Mouse (Mus musculus): ENCODE data around the gene Heatr6.

Heatr6 gene

DNA sequence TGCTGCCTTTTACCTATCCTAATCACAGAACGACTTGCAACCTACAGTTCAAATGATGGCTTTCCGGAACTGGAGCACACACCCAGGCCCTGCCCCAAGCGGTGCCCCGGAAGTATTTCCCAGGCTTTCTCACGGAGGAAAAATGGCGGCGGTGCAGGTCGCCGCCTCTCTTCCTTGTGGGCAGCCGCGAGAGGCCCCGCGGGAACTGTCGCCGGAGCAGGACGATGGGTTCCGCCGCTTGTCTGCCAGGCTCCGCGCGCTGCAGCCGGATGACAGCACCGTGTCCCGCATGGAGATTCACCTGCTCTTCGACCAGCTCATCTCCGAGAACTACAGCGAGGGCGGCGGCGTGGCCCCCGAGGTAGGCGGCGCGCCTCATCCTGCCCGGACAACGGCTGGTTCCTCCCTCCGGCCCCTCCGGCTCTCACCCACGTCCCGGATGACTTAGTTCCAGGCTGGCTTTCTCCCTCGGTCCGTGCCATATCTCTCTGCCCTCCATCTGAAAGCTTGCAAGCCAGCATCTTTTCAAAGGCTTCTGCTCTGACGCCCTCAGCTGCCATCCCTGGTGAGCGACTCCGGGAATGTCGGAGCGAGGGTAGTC lies at the start of gene Heatr6:
TSS of gene Heatr6 (plus strand) at position 116 of the 601 bp plus-strand sequence.
- DNase-seq (ENCODE audit: low read depth, low spot score): peak; percentile 91

DNA sequence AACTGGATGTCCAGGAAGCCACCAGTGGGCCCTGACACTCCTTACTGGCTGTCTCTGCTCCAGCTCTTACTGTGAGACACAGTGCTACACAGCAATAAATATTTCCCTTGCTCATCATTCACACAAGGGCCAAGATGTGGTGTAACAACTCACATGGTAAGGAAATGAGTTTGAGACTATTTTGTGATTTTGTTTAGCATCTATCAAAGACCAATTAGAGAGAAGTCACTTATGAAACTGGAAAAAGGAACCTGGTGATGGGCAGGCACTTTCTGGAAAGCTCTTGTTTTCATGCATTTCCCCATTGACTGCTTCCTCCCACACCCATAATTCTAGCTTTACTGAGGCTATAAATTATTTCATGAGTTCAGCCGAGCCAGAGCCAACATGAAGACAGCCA lies 49.8 kb upstream of the Heatr6 start, which contains the start of gene Wfdc17:
TSS of gene Wfdc17 (plus strand) at position 287 of the 400 bp plus-strand sequence.
- DNase-seq (ENCODE audit: low read depth, low spot score): peak; percentile 0

DNA sequence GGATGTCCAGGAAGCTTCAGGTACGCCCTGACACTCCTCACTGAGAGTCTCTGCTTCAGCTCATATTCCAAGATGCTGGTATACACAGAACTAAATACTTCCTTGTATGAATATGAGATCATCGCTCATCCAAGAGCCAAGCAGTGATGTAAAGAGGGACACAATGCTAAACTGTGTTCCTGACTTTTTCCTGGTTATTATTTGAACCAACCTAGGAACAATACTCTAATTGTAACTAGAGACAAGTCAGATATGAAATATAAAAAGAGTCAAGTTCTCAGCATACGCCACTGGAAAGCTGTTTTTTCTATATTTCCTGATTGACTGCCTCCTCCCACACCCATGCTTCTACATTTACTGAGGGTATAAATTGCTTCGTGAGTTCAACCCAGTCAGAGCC lies 44.8 kb upstream of the Heatr6 start, which contains the start of gene Wfdc18:
TSS of gene Wfdc18 (plus strand) at position 301 of the 400 bp plus-strand sequence.
- no peak for DNase-seq (ENCODE audit: low read depth, low spot score)

DNA sequence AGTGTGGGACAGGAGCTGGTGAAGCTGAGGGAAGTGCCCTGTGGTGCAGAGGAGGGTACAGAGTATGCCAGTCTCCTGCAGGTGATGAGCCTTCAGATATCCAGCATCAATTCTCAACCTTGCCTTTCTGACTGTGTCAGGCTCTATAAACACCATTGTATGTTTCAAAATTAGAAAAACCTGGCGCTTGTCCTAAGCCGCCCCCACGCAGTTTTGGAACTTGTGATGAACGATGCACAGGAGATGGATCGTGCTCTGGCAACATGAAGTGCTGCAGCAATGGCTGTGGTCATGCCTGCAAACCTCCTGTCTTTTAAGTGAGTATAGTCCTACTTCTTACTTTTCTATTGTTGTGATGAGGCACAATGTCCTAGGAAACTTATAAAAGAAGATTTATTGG lies 43.8 kb upstream of the Heatr6 start:
- DNase-seq (ENCODE audit: low read depth, low spot score): no peak

DNA sequence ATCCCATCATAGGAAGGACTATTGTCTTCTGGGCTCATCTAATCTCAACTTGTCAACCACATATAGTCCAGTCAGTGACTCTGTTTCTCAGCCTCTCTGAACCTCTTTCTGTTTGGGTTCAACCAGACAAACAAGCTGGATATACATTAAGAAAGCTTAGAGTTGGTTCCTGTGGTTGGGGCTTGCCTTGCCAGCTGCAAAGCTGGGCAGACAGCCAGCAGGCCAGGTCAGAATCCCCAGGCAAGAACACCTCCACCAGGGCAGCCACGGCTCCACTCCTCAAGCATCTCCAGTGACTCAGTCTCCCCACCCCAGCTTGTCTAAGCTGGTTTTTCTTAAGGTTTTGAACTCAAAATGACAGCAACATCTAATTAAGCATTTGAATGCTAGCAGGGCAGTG lies 40.8 kb upstream of the Heatr6 start:
- DNase-seq (ENCODE audit: low read depth, low spot score): no peak

DNA sequence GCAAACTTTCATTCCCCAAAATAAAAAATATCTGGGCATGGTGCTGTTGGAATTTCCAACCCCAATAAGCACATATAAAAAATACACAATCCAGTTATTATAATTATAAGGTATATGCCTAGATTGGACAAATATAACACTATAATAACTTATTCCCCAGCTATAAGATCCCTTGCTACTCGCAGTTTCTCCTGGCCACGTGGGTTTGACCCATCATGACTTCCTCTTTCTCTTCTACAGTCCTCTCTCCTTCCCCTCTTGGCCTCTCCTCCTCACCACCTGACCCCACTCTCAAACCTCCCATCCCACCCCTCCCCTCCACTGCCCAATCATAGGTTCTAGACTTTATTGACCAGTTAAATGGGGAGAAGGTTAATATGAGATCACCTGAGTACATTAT lies 39.6 kb upstream of the Heatr6 start:
- DNase-seq (ENCODE audit: low read depth, low spot score): no peak

DNA sequence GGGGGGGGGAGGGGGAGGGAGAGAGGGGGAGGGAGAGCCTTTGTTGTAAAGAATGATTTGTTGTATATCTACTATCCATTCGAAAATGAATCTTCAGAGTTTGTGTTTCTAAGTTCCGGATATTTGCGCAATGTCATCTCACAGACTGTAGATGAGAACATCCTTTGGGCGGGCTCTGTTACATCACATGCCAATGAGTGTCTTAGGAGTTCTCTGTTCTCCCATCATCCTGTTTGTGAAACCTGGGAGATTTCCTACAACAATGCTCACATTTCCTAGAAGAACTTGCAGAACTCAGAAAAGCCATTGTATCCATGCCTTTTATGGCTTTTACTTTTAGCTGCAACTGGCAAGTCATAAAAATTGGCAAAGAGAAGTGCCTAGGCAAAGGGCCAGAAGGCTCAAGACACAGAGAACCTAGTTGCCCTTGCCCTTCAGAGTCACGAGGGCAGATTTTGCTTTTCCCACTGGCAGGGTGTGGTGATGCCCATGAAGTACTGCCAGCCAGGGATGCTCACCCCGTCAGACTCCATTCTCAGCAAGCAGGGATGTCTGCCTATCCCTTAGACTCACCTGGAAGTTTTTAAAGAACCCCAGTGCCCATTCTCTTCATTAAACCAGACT lies 36.3 kb upstream of the Heatr6 start:
- DNase-seq (ENCODE audit: low read depth, low spot score): no peak

DNA sequence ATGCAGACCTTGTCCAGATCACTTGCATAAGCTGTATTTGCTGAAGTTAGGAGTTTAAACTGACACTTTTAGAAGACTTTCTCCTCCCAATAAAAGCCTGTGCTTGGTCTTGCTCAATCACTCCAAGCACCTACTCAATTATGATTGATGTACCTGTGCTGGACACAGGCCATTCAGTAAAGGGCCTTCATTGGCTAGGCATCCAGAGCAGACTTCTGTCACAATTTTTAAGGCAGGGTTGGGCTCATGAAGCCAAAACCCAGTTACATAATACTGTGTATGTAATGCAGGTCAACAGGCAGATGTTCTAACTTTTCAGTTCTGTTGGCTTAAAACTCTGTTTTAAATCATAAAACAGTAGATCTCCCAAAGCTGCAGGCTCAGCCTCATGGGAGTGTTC lies 32.7 kb upstream of the Heatr6 start:
- DNase-seq (ENCODE audit: low read depth, low spot score): no peak

DNA sequence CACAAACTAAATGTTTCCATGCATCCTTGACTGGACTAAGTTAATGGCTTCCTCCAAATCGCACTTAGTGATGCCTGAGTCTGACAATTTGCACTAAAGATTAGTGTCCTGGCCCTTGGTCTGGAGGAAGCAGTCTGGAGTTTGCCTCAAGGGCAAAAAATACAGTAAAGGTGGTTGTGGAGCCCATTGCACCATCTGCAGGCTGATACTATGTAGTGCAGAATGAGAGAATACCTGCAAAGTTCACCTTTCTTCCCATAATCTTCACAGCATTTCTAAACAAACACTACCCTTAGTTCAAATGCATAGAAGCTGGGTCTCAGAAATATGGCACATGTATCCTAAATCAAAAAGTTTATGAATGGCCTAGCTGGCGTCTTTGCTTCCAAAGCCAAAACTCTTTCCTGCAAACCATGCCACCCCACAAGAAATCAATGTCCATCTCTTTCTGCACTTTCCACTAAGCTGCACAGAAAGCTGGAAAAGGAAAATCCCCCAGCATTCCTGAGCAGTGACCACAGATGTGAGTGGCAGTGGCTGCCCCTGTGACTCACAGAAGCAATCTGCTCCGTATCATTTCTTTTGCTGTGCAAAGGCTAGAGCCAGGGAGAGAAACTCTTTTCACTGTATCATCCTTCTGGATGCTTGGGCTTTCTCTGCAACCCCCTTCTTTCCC lies 24.6 kb upstream of the Heatr6 start:
- peak; percentile 32 for DNase-seq (ENCODE audit: low read depth, low spot score)

DNA sequence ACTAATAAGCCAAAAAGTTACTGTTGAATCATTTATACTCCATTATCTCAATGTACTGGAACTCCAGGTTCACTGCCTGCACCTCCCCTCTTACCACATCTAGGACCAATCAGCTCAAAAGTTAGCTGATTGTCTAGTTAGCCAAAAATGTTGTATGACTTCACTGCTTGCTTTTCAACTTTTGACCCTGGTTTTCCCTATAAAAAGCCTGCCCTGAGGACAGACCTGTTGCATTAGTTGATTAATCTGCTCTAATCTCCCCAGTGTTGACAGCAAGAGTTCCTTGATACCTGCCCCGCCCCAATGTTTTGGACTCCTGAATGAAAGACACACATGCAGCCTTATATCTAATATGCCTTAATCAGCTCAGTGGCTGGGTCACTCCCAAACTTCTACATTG lies 22.4 kb upstream of the Heatr6 start:
- DNase-seq (ENCODE audit: low read depth, low spot score): no peak

DNA sequence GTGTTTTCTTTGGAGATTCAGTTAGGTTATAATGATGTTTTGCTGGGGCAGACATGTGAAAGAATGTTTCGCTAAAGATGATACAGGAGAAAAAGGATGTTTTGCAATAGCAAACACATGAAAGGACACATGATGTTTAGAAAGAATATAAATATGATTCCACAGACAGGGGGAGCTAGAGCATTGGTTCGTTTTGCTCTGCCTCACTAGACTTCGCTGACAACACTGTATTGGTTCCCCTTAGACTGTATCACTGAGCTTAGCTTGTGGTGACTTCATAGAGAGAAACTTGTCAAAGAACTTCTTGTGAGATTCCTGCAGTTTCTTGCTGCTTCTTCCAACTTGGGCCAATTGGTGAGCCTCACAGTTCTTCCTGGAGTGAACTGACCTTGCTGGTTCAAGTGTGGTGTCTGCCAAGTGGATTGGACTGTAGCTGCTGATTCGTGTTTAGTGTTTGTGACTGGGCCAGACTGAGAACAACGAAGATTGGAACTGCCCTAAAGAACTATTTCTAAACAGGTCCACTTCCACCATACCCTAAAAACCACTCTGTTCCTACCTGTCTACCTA lies 20.3 kb upstream of the Heatr6 start:
- DNase-seq (ENCODE audit: low read depth, low spot score): no peak

DNA sequence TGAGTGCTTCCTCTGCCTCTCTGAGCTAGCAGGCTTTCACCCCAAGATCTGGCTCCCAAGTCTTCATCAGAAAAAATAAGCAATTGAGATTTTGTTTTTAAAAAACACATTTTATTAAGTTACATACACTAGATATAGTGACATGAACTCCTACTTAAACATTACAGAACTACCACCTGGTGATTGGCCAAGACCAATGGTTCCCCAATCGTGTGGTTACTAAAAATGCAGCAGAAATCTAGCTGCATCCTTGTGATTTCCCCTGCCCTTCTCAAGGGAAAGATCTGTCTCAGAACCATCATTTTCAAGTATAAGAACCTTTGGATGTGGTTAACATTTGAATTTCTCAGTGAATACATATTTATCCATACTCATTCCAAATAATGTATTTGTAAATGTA lies 19.3 kb upstream of the Heatr6 start:
- no peak for DNase-seq (ENCODE audit: low read depth, low spot score)

DNA sequence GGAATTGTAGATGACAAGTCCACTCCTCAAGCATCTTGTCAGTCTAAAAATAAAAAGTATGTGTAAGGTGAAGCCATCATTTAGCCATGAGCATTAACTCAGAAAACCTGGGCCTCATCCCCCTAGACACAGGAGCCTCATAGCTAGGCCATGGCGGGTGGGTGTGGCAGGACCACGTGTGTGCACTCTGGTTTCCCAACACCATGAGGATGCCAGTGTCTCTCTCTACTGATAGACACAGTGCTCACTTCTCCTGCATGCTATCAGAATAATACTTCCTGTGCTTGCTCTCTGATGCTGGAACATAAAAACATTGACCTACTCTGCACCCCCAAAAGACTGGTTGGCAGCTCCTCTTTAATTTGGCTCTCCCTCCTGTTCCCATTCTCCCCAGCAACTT lies 17.6 kb upstream of the Heatr6 start:
- no peak for DNase-seq (ENCODE audit: low read depth, low spot score)

DNA sequence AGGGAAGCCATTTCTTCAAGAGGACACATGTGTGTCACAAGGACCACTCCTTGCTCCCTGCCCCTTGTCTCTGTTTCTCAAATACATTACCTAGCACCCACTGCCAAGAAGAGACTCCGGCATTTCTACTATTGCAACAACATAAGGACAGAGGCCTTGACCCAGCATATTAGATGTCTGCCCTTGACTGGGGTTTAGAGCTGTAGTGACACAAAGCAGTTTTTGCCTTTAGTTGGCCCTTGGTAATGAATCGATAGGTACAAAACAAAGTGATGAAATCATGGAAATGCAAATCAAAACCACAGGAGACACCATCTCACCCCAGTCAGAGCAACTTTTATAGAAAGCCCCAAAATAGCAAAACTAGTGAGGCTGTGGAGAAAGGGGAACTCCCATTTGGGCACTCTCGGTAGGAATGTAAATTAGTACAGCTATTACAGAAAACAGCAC lies 16.4 kb upstream of the Heatr6 start:
- DNase-seq (ENCODE audit: low read depth, low spot score): no peak

DNA sequence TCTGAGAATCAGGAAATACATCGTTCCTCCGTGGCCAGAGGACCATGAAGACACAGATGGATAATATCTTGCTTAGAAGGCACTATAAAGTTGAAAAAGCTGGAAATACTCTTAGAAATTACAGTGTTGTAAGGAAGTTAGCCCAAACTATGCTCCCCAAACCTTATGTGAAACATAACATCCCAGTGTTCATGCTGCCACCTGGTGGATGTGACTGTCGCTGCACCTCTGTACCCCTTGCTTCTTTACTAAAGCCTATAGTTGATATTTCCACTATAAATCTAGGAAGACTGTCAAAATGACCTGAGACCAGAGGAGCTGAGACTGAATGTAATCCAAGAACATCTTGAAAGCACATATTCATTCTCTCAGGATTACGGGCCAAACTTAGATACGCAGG lies 14.3 kb upstream of the Heatr6 start:
- peak; percentile 49 for DNase-seq (ENCODE audit: low read depth, low spot score)

DNA sequence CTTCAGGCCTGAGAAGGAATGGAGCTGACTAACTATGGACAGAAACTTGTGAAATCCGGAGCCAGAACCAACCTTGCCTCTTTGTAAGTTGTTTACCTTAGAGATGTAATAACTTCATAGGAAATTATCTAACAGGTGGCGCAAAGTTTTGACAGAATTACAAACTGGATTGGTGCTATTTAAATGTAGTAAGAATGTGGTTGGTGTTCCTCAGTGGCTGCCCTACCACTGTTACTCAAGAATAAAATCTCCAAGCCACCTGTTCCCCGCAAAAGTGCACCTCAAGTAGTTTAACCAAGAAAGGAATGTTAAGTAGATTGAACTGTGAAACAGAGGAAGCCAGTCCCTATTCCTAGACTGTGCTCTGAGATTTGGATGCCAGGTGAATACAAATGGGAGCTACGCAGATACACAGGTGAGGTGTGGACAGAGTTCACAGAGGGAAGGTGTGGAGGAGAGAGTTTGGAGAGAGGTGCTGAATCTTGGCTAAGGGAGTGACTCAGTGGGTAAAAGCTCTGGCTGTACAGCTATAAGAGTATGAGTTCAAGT lies 13.0 kb upstream of the Heatr6 start:
- no peak for DNase-seq (ENCODE audit: low read depth, low spot score)

DNA sequence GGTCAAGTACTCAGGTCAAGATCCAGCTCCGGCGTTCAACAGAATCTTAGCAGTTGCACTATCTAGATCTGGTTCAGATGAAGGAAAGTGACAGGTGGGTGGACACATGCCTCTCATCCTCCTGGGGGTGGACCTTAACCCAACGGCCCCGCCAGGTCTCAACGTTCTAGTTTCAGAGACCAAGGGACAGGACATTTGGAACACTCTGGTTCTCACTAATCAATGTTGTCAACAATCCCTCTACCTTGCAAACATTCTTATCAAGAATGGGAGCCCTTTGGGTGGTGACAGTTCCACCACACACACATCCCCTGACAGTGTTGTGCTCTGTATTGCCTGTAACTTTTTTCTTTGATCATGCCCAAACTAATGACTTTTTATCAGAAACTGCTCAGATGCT lies 11.7 kb upstream of the Heatr6 start:
- no peak for DNase-seq (ENCODE audit: low read depth, low spot score)

DNA sequence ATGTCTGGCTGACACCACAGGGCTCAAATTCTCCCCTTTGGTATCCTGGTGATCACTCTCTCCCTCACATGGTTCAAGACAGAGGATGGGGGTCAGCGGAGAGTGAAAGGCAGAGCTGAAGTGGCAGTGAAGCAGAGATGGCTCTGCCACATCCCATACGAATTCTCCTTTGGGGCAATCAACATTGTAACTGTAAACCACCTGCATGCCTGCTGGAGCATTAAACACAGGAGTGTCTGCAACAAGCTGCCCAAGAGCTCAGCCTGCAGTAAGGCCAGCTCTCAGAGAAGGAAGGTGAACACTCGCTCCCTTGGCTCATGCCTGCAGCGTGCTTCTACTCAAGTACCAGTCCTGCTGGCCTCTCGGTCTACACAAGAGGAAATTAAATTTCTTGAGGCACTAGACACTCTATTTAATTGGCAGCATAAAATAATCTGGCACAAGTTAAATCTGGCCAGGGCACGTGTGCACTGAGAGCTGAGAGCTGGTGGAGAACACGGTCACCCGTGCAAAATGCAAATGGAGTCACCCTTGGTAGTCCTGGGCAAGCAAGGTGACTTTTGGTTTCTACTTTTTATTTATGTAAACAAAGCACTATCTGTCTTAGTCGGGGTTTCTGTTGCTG lies 10.7 kb upstream of the Heatr6 start:
- no peak for DNase-seq (ENCODE audit: low read depth, low spot score)

DNA sequence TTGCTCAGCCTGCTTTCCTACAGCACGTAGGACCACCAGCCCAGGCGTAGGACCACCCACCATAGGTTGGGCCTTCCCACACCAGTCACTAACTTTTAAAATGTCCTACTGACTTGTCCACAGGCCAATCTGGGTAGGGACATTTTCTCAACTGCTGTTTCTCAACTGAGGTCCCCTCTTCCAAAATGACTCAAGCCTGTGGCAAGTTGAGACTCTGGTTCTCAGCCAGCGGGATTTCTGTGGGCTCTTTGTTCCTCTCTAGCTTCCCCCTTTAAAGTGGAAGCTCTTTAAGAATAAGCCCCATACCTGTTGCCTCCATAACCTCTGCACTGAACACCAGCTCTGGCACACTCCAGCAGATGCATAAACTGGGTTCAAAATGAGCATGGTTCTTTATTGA lies 10.0 kb upstream of the Heatr6 start:
- DNase-seq (ENCODE audit: low read depth, low spot score): no peak

DNA sequence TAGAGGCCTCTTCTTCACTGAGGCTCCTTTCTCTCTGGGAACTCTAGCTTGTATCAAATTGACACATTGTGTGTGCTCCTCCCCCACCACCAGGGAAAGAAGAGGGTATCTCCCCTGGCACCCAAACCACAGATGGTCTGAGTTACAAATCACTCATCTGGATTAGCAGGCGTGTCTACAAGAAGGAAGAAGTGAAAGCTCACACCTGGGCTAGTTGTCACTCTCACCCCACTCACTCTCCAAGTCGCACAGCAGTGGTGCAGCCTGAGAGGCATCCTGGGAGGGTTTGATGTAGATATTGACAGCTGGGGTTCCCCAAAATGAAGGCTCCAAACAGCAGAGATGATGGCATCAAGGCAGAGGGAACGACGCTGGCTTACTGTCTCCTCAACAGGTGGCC lies 7.3 kb upstream of the Heatr6 start:
- DNase-seq (ENCODE audit: low read depth, low spot score): no peak

DNA sequence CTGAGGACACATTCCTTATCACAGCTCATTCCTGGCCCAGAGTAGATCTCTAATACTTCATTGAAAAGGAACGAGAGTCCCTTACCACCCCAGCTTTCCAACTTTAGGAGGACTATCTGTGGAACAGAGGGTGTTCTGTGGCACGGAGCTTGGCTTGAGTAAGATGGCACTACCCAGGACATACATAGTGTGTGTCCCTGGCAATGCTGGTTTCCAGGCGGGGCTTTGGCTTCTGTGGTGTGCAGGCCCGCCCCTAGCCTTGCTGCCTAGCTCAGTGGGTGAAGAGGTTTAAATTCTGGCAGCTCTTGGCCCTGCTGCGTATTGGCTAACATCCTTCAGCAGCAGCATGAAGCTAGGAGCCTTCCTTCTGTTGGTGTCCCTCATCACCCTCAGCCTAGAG lies 6.8 kb upstream of the Heatr6 start, which contains the start of gene Wfdc21:
TSS of gene Wfdc21 (plus strand) at position 260 of the 400 bp plus-strand sequence.
- DNase-seq (ENCODE audit: low read depth, low spot score): no peak
